Mouse (Mus musculus) spleen, adult 2 months (tissue): ENCODE data around the gene Csrp1.

Source experiments
- CTCF ChIP-seq: fragments of 200-500 bp; IDR thresholded peaks from 2 replicates; pipeline ENCODE4 v1.5.1; 2011; ENCODE audit warnings: mild to moderate bottlenecking, inconsistent platforms; ENCODE audit not compliant: insufficient read depth, insufficient read length, insufficient replicate concordance; ENCODE audit errors: extremely low read depth
- POLR2A ChIP-seq: fragments of 200-500 bp; IDR thresholded peaks from 2 replicates; pipeline ENCODE4 v1.6.1; 2011; ENCODE audit warnings: low read depth, low read length, inconsistent platforms

GRCm38 (mm10) chr1:135730296-135730695, 10.4 kb downstream of the Csrp1 start:
- no peak for TF ChIP-seq CTCF
- TF ChIP-seq POLR2A: no peak
